Mouse (Mus musculus) embryonic facial prominence, embryonic 14.5 days (tissue): Measurements from ENCODE around the gene Agtrap. TPM values are rescaled to one million over a fixed set of nuclear protein-coding genes. Genes with fewer than 3 reads are reported as not detected.
A peak's percentile ranks its signal among the peaks of the same experiment; 100 is the strongest.

Experiments
- ATAC-seq: fragments of 200-750 bp; cut with Nextera tagmentation; 2 replicates; pipeline ENCODE4 v1.8.0; 2017; ENCODE audit warnings: low read depth, moderate number of reproducible peaks, moderate TSS enrichment
- DNase-seq: peaks from one replicate; pipeline ENCODE4 v3.0.0-alpha.2; 2015; ENCODE audit warnings: low spot score
- H3K27ac ChIP-seq: fragments of 300-500 bp; sonication (generic); replicated peaks from 2 replicates; pipeline ENCODE4 v1.5.1; 2014; ENCODE audit warnings: low read depth, mild to moderate bottlenecking, low read length, moderate library complexity
- H3K27me3 ChIP-seq: fragments of 300-500 bp; sonication (generic); replicated peaks from 2 replicates; pipeline ENCODE4 v1.6.1; 2014; ENCODE audit warnings: low read length; ENCODE audit not compliant: control insufficient read depth, insufficient read depth
- H3K36me3 ChIP-seq: fragments of 300-500 bp; sonication (generic); 2 replicates; pipeline ENCODE4 v1.6.1; 2014; ENCODE audit warnings: low read length, mixed read lengths; ENCODE audit not compliant: control insufficient read depth, insufficient read depth
- H3K4me1 ChIP-seq: fragments of 300-500 bp; sonication (generic); 2 replicates; pipeline ENCODE4 v1.6.1; 2014; ENCODE audit warnings: antibody characterized with exemption, low read length; ENCODE audit not compliant: control insufficient read depth, insufficient read depth
- H3K4me2 ChIP-seq: fragments of 300-500 bp; sonication (generic); 2 replicates; pipeline ENCODE4 v1.6.1; 2014; ENCODE audit warnings: low read depth, mild to moderate bottlenecking, low read length, moderate library complexity, mixed read lengths
- H3K4me3 ChIP-seq: fragments of 300-500 bp; sonication (generic); 2 replicates; pipeline ENCODE4 v1.5.1; 2014; ENCODE audit warnings: low read depth, mild to moderate bottlenecking, low read length
- H3K9ac ChIP-seq: fragments of 300-500 bp; sonication (generic); 2 replicates; pipeline ENCODE4 v1.6.1; 2014; ENCODE audit warnings: low read depth, mild to moderate bottlenecking, low read length, moderate library complexity, mixed read lengths
- H3K9me3 ChIP-seq: fragments of 300-500 bp; sonication (generic); 2 replicates; pipeline ENCODE4 v1.6.1; 2016; ENCODE audit warnings: low read length; ENCODE audit not compliant: control insufficient read depth
- WGBS: fragments of 180-500 bp; shearing (Covaris S2); extraction: QIAGEN DNeasy Blood & Tissue Kit; methylation state at CpG from one replicate; pipeline ENCODE4 v1.1.7; 2014; 5-methylcytosine and 5-hydroxymethylcytosine counted together
- polyA plus RNA-seq: library from polyadenylated mRNA; unstranded; fragments of >200 nt; fragmentation: Nextera tagmentation; extraction: Ambion mirVana; gene quantifications from 2 replicates; pipeline ENCODE4 v1.2.1, GENCODE M21; 2014

The Agtrap gene
- polyA plus RNA-seq, 1 experiment from 2014 or later = 16.2 TPM

- DNase-seq (no peak), ATAC-seq (no peak)
- Histone ChIP-seq H3K27ac (no peak overlapping the region), H3K36me3 (peaks cover 5% of the 10 kb centered on the region; the same call in 1 of the 2 replicates), H3K4me3 (no peak overlapping the region), H3K4me1 (peaks cover 13% of the 10 kb centered on the region; the same call in 1 of the 2 replicates), H3K4me2 (no peak overlapping the region), H3K9me3 (no peaks in the 10 kb centered on the region), H3K27me3 (no peaks in the 10 kb centered on the region), H3K9ac (no peak overlapping the region)
- 29% methylated on average over 10 of the region's 10 CpGs for WGBS
Observed at GRCm38 (mm10) chr4:148085131-148085906, 2.5 kb downstream of the Agtrap start.

- H3K9ac ChIP-seq = no peak overlapping the region
- DNase-seq (peak; percentile 43), ATAC-seq (no peak)
- no peaks in the 10 kb centered on the region for H3K27me3 ChIP-seq
- WGBS = 21% methylated on average over 5 of the region's 8 CpGs
- peaks cover 5% of the 10 kb centered on the region; the same call in 1 of the 2 replicates for H3K36me3 ChIP-seq
- H3K27ac ChIP-seq = no peak overlapping the region
- peaks cover 13% of the 10 kb centered on the region; the same call in 1 of the 2 replicates for H3K4me1 ChIP-seq
- H3K9me3 ChIP-seq = no peaks in the 10 kb centered on the region
- H3K4me2 ChIP-seq = no peak overlapping the region
- H3K4me3 ChIP-seq = no peak overlapping the region
Observed at GRCm38 (mm10) chr4:148084261-148084714, 3.5 kb downstream of the Agtrap start.

- Histone ChIP-seq H3K4me1 (peaks cover 13% of the 10 kb centered on the region; the same call in 1 of the 2 replicates), H3K9me3 (no peaks in the 10 kb centered on the region), H3K27ac (no peak overlapping the region), H3K4me2 (no peak overlapping the region), H3K9ac (0 out of 2 replicates have a peak overlapping the region, but pooled peaks have one; percentile 9), H3K4me3 (no peak overlapping the region), H3K27me3 (no peaks in the 10 kb centered on the region), H3K36me3 (peaks cover 5% of the 10 kb centered on the region; the same call in 1 of the 2 replicates)
- 53% methylated on average over 20 of the region's 21 CpGs for WGBS
- ATAC-seq (no peak), DNase-seq (peak; percentile 63)
Observed at GRCm38 (mm10) chr4:148083176-148083899, 4.5 kb downstream of the Agtrap start.

GRCm38 (mm10) chr4:148082257-148083044 is 5.4 kb downstream of the Agtrap start:
- 52% methylated on average over 12 of the region's 12 CpGs for WGBS
- H3K4me1 ChIP-seq = peaks cover 13% of the 10 kb centered on the region; the same call in 1 of the 2 replicates
- no peak overlapping the region for H3K27ac ChIP-seq
- no peak overlapping the region for H3K9ac ChIP-seq
- no peaks in the 10 kb centered on the region for H3K27me3 ChIP-seq
- H3K4me3 ChIP-seq = no peak overlapping the region
- no peak overlapping the region for H3K4me2 ChIP-seq
- H3K9me3 ChIP-seq = no peaks in the 10 kb centered on the region
- H3K36me3 ChIP-seq = peaks cover 5% of the 10 kb centered on the region; the same call in 1 of the 2 replicates
- ATAC-seq (no peak), DNase-seq (peak; percentile 47)

GRCm38 (mm10) chr4:148081201-148081600 is 6.6 kb downstream of the Agtrap start:
- Histone ChIP-seq H3K27me3 (no peaks in the 10 kb centered on the region), H3K27ac (no peak overlapping the region), H3K4me1 (peaks cover 13% of the 10 kb centered on the region; the same call in 1 of the 2 replicates), H3K9me3 (no peaks in the 10 kb centered on the region), H3K9ac (no peak overlapping the region), H3K36me3 (peaks cover 5% of the 10 kb centered on the region; the same call in 1 of the 2 replicates), H3K4me2 (no peak overlapping the region), H3K4me3 (no peak overlapping the region)
- ATAC-seq (no peak), DNase-seq (no peak)
- 92% methylated on average over 9 of the region's 10 CpGs for WGBS

- ATAC-seq (no peak), DNase-seq (no peak)
- WGBS = 82% methylated on average over 1 of the region's 1 CpGs
- Histone ChIP-seq H3K4me3 (no peak overlapping the region), H3K36me3 (peaks cover 5% of the 10 kb centered on the region; the same call in 1 of the 2 replicates), H3K9me3 (no peaks in the 10 kb centered on the region), H3K4me2 (no peak overlapping the region), H3K9ac (no peak overlapping the region), H3K27ac (no peak overlapping the region), H3K27me3 (no peaks in the 10 kb centered on the region), H3K4me1 (peaks cover 13% of the 10 kb centered on the region; the same call in 1 of the 2 replicates)
Observed at GRCm38 (mm10) chr4:148080597-148080973, 7.2 kb downstream of the Agtrap start.

GRCm38 (mm10) chr4:148079944-148080596 is 7.8 kb downstream of the Agtrap start:
- ATAC-seq = no peak
- Histone ChIP-seq H3K27me3 (no peaks in the 10 kb centered on the region), H3K36me3 (peaks cover 5% of the 10 kb centered on the region; the same call in 1 of the 2 replicates), H3K9me3 (no peaks in the 10 kb centered on the region), H3K27ac (no peak overlapping the region), H3K4me2 (no peak overlapping the region), H3K4me1 (peaks cover 9% of the 10 kb centered on the region; the same call in 1 of the 2 replicates), H3K4me3 (no peak overlapping the region), H3K9ac (no peak overlapping the region)
- WGBS = 87% methylated on average over 8 of the region's 8 CpGs
- no peak for DNase-seq
